Mouse (Mus musculus) embryonic facial prominence, embryonic 11.5 days (tissue): ENCODE results near the gene Wdr89. TPM values are rescaled to one million over a fixed set of nuclear protein-coding genes. Genes with fewer than 3 reads are reported as not detected.
A peak's percentile ranks its signal among the peaks of the same experiment; 100 is the strongest.
"Not testable (repeated sequence)": the region's sequence is repeated elsewhere in the genome, so short reads cannot be mapped to it uniquely, and the experiment has no call there.

Source experiments
- ATAC-seq: fragments of 200-750 bp; cut with Nextera tagmentation; replicated peaks from 2 replicates; pipeline ENCODE4 v1.8.0; 2017; ENCODE audit warnings: low read depth; ENCODE audit not compliant: insufficient number of reproducible peaks, low FRiP score, low TSS enrichment
- DNase-seq: peaks from one replicate; pipeline ENCODE4 v3.0.0-alpha.2; 2015; ENCODE audit warnings: low spot score
- H3K27ac ChIP-seq: fragments of 300-500 bp; sonication (generic); replicated peaks from 2 replicates; pipeline ENCODE4 v1.5.1; 2014; ENCODE audit warnings: mild to moderate bottlenecking, low read depth, low read length, control low read depth
- H3K27me3 ChIP-seq: fragments of 300-500 bp; sonication (generic); 2 replicates; pipeline ENCODE4 v1.6.1; 2014; ENCODE audit warnings: mild to moderate bottlenecking, low read length, moderate library complexity, mixed read lengths; ENCODE audit not compliant: control insufficient read depth, insufficient read depth
- H3K36me3 ChIP-seq: fragments of 300-500 bp; sonication (generic); replicated peaks from 2 replicates; pipeline ENCODE4 v1.6.1; 2014; ENCODE audit warnings: low read depth, mild to moderate bottlenecking, low read length, moderate library complexity, mixed read lengths; ENCODE audit not compliant: control insufficient read depth, insufficient read depth
- H3K4me1 ChIP-seq: fragments of 300-500 bp; sonication (generic); 2 replicates; pipeline ENCODE4 v1.6.1; 2014; ENCODE audit warnings: low read length, mixed read lengths; ENCODE audit not compliant: control insufficient read depth, insufficient read depth
- H3K4me2 ChIP-seq: fragments of 300-500 bp; sonication (generic); 2 replicates; pipeline ENCODE4 v1.6.1; 2014; ENCODE audit warnings: low read depth, mild to moderate bottlenecking, control low read depth, low read length, moderate library complexity
- H3K4me3 ChIP-seq: fragments of 300-500 bp; sonication (generic); 2 replicates; pipeline ENCODE4 v1.5.1; 2014; ENCODE audit warnings: low read depth, low read length, control low read depth
- H3K9ac ChIP-seq: fragments of 300-500 bp; sonication (generic); replicated peaks from 2 replicates; pipeline ENCODE4 v1.6.1; 2014; ENCODE audit warnings: mild to moderate bottlenecking, control low read depth, low read length
- H3K9me3 ChIP-seq: fragments of 300-500 bp; sonication (generic); replicated peaks from 2 replicates; pipeline ENCODE4 v1.6.1; 2016; ENCODE audit warnings: mild to moderate bottlenecking, low read length, inconsistent platforms, mixed read lengths; ENCODE audit not compliant: control insufficient read depth
- WGBS: fragments of 180-500 bp; shearing (Covaris S2); extraction: QIAGEN DNeasy Blood & Tissue Kit; methylation state at CpG from one replicate; pipeline ENCODE4 v1.1.7; 2014; 5-methylcytosine and 5-hydroxymethylcytosine counted together
- polyA plus RNA-seq: library from polyadenylated mRNA; unstranded; fragments of >200 nt; fragmentation: Nextera tagmentation; extraction: Ambion mirVana; gene quantifications from 2 replicates; pipeline ENCODE4 v1.2.1, GENCODE M21; 2014

Wdr89 gene
- polyA plus RNA-seq, 1 experiment from 2014 or later = 13.9 TPM

DNA sequence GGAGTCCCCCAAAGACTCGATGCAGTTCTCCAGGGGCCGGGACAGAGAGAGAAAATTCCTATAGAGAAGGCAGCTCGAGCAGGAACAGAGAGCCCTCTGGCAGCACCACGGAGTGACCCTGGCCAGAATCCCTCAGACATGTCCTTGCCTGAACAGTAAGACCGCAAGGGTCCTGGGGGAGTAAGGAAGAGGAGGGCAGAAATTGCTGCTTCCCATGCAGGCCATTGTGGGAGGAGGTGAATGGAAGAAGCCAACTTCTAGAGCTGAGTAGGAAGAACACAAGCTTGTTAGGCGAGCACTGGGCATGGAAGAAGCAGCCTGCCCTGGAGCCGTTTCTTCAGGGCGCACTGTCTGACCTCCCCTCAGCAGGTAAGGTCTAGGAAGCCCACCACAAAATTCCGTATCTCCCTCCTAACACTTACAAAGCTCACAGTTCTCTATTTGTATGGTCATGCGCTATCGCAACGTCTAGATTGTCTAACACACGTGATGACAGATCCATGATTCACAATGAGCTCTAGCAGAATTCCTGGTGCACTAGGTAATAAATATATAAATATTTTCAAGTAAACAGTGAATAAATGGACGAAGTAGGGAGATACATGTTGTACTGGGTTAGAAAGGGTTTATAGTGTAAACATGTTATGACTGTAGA, 32.9 kb upstream of the Wdr89 start:
- Histone ChIP-seq H3K36me3 (no peaks in the 10 kb centered on the region), H3K27ac (no peak overlapping the region), H3K9me3 (no peaks in the 10 kb centered on the region), H3K4me2 (peak overlapping the region; percentile 30), H3K9ac (peak overlapping the region; percentile 37; the same call in 1 of the 2 replicates), H3K4me1 (peaks cover 4% of the 10 kb centered on the region), H3K4me3 (no peak overlapping the region), H3K27me3 (no peaks in the 10 kb centered on the region)
- whole genome bisulfite sequencing = 66% methylated on average over 14 of the region's 14 CpGs
- ATAC-seq (no peak), DNase-seq (no peak)

DNA sequence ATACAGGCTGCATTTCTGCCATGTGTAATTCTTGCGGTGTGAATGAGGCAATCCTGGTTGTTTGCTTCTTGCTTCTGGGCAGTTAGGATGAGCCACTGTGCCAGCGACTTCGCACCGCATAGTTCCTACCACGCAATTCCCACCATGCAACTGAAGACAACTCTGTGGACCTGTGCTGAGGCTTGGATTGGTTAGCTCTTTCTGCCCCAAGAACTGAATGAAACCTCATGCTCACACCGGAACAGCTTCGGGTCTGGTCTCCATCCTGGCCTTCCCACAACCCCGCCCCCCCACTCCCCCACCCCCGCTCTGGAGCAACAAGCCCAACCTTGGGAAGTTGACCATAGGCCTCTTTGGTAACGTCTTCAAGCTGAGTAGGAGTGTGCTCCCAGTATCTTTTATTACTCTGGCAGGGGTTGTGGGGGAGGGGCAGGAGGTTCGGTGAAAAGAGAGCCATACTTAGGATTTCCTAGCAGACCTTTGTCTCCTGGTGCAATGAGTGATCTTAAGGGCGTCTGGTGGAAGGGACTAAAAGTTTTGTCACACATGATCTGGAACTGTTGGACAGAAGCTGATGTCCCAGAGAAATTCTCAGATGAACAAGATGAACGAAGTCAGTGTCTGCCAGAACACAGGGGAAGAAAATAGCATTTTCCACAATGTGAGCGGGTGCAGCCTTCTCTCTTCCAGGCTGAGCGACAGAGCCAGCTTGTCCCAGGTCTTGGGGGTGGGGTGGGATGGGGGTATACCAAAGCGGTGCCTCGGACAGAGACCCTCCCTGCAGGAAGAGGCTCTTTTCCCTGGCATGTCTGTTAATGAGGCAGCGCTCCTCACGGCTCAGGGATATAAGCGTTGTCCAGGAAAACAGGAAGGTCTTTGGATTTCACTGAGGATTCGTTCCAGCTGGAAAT, 32.1 kb upstream of the Wdr89 start:
- H3K4me3 ChIP-seq = no peak overlapping the region

DNA sequence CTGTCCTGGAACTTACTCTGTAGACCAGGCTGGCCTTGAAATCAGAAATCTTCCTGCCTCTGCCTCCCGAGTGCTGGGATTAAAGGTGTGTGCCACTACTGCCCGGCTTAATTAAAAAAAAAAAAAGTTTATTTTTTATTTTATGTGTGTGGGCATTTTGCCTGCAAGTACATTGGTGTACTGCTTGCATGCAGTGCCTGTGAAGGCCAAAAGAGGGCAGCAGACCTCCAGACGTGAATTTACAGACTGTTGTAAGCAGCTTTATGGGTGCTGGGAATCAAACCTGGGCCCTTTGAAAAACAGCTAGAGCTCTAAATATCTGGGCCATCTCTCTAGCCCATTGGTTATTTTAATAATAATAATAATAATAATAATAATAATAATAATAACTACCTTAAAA, 29.4 kb upstream of the Wdr89 start:
- H3K4me2 ChIP-seq = no peak overlapping the region
- H3K9me3 ChIP-seq = no peaks in the 10 kb centered on the region
- no peak for DNase-seq
- WGBS = 89% methylated on average over 3 of the region's 3 CpGs
- no peaks in the 10 kb centered on the region for H3K27me3 ChIP-seq
- H3K4me1 ChIP-seq = peaks cover 4% of the 10 kb centered on the region
- H3K27ac ChIP-seq = no peak overlapping the region
- no peak for ATAC-seq
- no peaks in the 10 kb centered on the region for H3K36me3 ChIP-seq
- H3K9ac ChIP-seq = no peak overlapping the region
- H3K4me3 ChIP-seq = no peak overlapping the region

More for the DNA sequence above, 32.1 kb upstream of the Wdr89 start:
- DNase-seq = peak; percentile 46
- H3K4me2 ChIP-seq = peak overlapping the region; percentile 30
- 39% methylated on average over 21 of the region's 21 CpGs for WGBS
- no peaks in the 10 kb centered on the region for H3K9me3 ChIP-seq
- peak overlapping the region; percentile 37; the same call in 1 of the 2 replicates for H3K9ac ChIP-seq
- no peaks in the 10 kb centered on the region for H3K36me3 ChIP-seq
- no peaks in the 10 kb centered on the region for H3K27me3 ChIP-seq
- peak; percentile 59; the same call in 1 of the 2 replicates for ATAC-seq
- peaks cover 4% of the 10 kb centered on the region for H3K4me1 ChIP-seq
- no peak overlapping the region for H3K27ac ChIP-seq

- not testable (repeated sequence) for H3K27ac ChIP-seq, H3K4me3 ChIP-seq, DNase-seq, ATAC-seq, H3K9ac ChIP-seq, H3K27me3 ChIP-seq, H3K4me1 ChIP-seq, H3K4me2 ChIP-seq, H3K36me3 ChIP-seq, H3K9me3 ChIP-seq
- whole genome bisulfite sequencing = 100% methylated on average over 1 of the region's 1 CpGs
These were observed 26.5 kb upstream of the Wdr89 start for GRCm38 (mm10) chr12:75695845-75696244.

- ATAC-seq (no peak), DNase-seq (no peak)
- Histone ChIP-seq H3K4me3 (no peak overlapping the region), H3K27me3 (no peaks in the 10 kb centered on the region), H3K36me3 (no peaks in the 10 kb centered on the region), H3K4me1 (no peaks in the 10 kb centered on the region), H3K9ac (no peak overlapping the region), H3K27ac (no peak overlapping the region), H3K9me3 (no peaks in the 10 kb centered on the region), H3K4me2 (no peak overlapping the region)
- WGBS = 85% methylated on average over 2 of the region's 2 CpGs
These were observed 19.7 kb upstream of the Wdr89 start for GRCm38 (mm10) chr12:75689003-75689402.

DNA sequence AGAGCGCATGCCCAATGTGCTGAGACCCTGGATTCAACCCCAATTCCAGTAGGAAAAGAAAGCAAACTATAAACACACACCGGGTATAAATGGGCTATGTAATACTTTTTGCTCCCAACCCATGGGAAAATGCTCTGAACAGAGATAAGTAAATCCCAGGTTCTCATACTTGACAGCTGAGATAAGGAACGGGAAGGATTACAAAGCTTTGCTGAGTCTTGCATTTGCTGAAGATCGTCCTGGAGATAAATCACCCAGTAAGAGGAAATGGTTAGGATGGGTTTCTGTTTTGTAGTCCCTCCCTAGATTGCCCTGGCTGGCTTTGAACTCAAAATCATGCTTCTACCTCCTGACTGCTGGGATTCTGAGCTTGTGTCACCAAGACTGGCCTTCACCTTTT, 18.0 kb upstream of the Wdr89 start:
- no peaks in the 10 kb centered on the region for H3K9me3 ChIP-seq
- no peak overlapping the region for H3K4me2 ChIP-seq
- no peak overlapping the region for H3K4me3 ChIP-seq
- no peak overlapping the region for H3K27ac ChIP-seq
- H3K9ac ChIP-seq = no peak overlapping the region
- ATAC-seq (no peak), DNase-seq (no peak)
- no peaks in the 10 kb centered on the region for H3K27me3 ChIP-seq
- WGBS = 68% methylated on average over 4 of the region's 4 CpGs
- no peaks in the 10 kb centered on the region for H3K36me3 ChIP-seq
- H3K4me1 ChIP-seq = no peaks in the 10 kb centered on the region

DNA sequence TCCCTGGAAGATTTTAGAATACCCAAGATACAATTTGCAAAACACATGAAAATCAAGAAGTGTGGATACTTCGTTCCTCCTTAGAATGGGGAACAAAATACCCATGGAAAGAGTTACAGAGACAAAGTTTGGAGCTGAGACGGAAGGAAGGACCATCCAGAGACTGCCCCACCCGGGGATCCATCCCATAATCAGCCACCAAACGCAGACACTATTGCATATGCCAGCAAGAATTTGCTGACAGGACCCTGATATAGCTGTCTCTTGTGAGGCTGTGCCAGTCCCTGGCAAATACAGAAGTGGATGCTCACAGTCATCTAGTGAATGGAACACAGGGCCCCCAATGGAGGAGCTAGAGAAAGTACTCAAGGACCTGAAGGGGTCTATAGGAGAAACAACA, 14.7 kb upstream of the Wdr89 start:
- not testable (repeated sequence) for H3K9me3 ChIP-seq, H3K4me2 ChIP-seq, H3K27ac ChIP-seq, H3K27me3 ChIP-seq, H3K9ac ChIP-seq, H3K36me3 ChIP-seq, ATAC-seq, DNase-seq, H3K4me1 ChIP-seq, H3K4me3 ChIP-seq
- WGBS = 84% methylated on average over 4 of the region's 4 CpGs

GRCm38 (mm10) chr12:75683598-75683997, 14.3 kb upstream of the Wdr89 start:
- Histone ChIP-seq H3K9ac (no peak overlapping the region), H3K4me1 (no peaks in the 10 kb centered on the region), H3K4me2 (no peak overlapping the region), H3K4me3 (no peak overlapping the region), H3K36me3 (no peaks in the 10 kb centered on the region), H3K27me3 (no peaks in the 10 kb centered on the region), H3K9me3 (no peaks in the 10 kb centered on the region), H3K27ac (no peak overlapping the region)
- no peak for ATAC-seq
- 89% methylated on average over 4 of the region's 4 CpGs for WGBS
- DNase-seq = no peak
